Mouse (Mus musculus) adrenal gland, postnatal 25 days (tissue): ENCODE data around the gene Cln6. TPM values are rescaled to one million over a fixed set of nuclear protein-coding genes. Genes with fewer than 3 reads are reported as not detected.
"Not testable (repeated sequence)": the region's sequence is repeated elsewhere in the genome, so short reads cannot be mapped to it uniquely, and the experiment has no call there.

Experiments used
- DNase-seq: peaks from one replicate; pipeline ENCODE4 v3.0.0; 2021; ENCODE audit warnings: mixed read lengths
- long read RNA-seq: library from polyadenylated mRNA; stranded (forward); transcript quantifications from one replicate; pipeline ENCODE4 v2.0.0, GENCODE M21; 2021
- total RNA-seq: library from RNA; stranded (reverse); gene quantifications from 2 replicates; pipeline ENCODE4 v1.2.3, GENCODE M21; 2021

Gene Cln6
- total RNA-seq: 19.3 and 22.9 TPM in 2 replicates
- long read RNA-seq, partial matches to known transcripts: 2 of 5 reads
- long read RNA-seq, other reads (novel, unspliced or antisense): 2 of 5 reads

DNA sequence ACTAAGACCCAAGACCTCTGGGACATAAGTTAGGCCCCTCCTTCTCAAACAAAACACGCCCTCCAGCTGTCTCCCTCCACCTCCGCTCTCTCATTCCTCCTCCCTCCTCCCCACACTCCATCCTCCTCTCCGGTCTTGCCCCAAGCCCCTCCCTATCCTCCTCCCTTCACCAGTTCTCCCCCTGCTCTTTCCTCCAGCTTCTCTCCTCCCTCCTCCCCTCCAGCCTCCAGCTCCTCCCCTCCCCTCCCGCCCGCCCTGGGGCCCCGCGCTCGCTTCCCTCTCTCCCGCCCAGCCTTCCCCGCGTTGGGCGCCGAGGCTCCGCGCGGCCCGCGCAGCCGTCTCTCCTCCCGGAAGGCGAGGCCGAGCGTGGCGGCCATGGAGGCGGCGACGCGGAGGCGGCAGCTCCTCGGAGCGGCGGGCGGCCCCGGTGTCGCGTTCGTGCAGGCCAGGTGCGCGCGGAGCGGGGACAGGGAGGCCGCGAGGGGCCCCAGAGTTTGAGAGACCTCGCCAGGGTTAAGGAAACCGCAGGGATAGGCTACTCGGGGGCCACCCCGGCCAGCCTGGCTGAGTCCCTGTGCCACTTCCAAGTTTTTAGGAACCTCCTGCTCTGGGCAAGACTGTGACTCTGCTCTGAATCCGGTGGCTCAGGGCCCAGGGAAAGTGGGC, at the start of gene Cln6:
Gene Cln6, plus strand, starts transcription at position 280 of the 666 bp plus-strand sequence.
- DNase-seq: peak; percentile 77

- no peak for DNase-seq
Observed at GRCm38 (mm10) chr9:62789856-62790255, 48.7 kb upstream of the Cln6 start.

- not testable (repeated sequence) for DNase-seq
Observed at GRCm38 (mm10) chr9:62799218-62799617, 39.4 kb upstream of the Cln6 start.

GRCm38 (mm10) chr9:62810095-62810494, 28.5 kb upstream of the Cln6 start:
- DNase-seq: no peak

- no peak for DNase-seq
Observed at GRCm38 (mm10) chr9:62810543-62811515, 27.8 kb upstream of the Cln6 start.

DNA sequence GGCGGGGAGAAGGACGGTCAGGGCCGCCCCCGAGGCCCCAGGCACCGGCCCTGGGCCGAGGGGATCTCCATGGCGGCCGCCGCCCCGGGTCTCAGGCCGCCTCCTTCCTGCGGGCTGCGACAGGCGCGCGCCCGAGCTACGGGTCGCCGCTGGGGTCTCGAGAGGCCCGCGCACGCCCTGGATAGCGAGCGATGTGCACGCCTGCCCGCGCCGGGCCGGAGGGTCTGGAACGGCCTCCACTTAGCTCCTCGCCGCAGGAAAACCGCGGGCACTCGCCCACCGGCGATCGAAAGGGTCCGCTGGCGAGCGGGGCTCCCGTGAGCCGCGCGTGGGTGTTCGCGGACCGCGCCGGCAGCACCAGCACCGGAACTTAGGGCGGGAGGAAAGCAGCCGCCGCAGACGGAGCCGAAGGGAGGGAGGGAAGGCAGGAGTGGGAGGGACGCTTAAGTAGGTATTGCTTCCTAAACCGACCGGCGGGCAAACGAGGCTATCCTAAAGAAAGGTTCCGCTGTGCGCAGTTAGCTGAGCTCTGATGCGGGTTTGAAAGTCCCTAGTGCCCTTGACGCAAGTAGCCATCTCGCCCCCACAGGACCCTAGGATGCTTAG, 27.0 kb upstream of the Cln6 start, which contains the start of gene Fem1b:
Gene Fem1b, minus strand, starts transcription at position 419 of the 606 bp plus-strand sequence.
- peak; percentile 86 for DNase-seq

GRCm38 (mm10) chr9:62812216-62813049, 26.2 kb upstream of the Cln6 start:
- DNase-seq: no peak

DNA sequence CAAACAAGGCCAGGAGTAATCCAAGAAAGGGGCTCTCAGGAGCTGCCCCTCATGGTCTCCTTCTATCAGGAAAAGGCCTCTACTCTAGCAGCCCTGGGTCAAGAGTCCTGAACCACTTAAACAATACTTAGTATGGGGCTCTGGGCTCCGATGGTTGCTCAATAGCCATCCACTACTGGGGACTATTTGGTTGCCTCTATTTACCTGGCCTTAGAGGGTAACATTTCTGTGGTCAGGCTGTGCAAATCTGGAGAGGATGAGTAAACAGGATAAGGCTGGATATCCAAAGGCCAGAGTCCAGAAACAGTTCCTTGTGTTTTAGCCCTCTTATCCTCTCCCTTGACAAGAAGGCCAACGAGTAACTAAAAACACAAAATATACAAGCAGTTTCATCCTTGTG, 23.8 kb upstream of the Cln6 start:
- DNase-seq: no peak

DNA sequence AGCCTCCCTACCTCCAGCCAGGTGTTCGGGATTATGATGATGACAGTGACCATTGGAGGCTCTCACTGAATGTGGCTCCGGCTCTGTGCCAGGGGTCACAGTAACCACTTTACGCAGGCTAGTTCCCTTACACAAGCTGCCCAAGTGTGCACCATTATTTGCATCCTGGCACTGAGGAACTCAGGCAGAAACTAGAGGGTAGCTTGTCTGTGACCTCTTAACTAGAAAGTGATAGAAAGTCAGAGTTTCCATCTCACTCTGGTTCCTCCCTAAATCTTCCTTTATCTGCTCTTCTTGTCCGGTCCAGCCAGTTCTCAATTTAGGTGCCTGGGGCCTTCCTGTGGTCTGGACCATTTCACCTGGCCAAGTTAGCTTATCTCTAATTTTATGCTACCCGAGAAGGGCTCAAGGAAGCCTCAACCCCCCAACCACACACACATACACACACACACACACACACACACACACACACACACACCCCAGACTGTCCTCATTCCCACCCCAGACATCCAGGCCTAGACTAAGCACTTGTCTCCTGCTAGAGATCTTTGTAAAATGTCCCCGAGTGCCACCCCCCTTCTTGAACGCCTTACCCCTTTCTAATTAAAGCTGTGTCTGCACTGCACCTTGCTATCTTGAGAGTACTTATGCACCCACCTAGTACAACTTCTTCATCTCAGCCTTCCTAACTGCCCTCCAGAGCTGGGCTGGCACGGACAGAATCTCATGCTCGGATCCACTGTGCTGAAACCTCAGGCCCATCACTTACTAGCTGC, 22.1 kb upstream of the Cln6 start:
- DNase-seq: no peak

DNA sequence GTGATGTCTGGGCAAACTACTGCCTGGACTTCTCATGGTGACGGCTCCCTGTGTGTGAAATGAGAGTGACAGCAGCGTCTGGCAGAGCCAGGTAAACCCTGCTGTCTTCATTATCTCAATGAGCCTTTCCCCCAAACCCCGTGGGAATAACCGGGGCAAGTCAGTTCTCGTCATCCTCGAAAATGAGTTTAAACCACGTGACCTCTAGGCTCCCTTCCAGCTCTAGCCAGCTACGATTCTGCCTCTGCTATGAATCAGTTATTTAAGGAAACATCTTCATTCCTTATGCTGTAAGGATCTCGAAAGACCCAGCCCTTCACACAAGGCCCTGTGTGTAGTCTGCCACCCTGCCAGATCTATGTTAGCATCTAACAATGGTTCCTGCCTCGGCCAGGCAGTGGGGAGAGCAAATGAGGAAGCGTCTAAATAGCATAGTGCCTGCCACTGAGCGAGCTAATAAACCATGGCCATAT, 21.4 kb upstream of the Cln6 start:
- DNase-seq: no peak

DNA sequence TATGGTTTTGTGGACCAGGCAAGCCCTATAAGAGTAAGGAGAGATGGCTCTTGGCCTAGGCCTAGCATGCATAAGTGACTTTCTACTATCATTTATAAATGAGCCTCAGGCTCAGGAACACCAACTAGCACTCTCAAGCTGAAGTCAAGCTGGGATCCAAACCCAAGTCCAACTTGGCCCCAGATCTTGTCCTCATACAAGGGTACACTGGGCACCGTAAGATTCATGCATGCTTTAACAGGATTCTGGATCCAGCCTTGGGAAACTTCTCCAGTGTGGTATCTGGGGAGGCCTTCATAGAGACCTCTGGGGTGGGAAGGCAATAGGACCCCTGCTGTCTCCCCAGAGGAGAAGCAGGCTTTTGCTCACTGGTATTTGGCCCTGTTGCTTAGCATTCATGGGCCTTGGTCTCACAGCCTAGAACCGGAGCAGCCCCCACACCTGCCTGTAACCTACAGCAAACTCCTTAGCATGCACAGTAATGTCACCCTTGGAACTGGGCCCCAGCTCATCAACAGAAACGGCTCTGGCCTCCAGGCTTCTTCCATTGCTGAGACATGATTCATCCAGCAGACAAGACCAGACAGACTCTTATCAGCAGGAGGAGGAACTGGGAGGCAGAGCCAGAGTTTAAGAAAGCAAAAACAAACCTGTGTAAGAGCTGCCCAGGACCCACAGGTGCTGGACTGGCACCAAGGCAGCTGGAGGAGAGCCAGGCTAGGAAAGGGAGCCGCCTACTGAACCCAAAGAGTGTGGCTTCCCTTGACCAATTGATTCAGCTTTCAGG, 20.6 kb upstream of the Cln6 start:
- DNase-seq: no peak

GRCm38 (mm10) chr9:62819494-62819893, 19.1 kb upstream of the Cln6 start:
- DNase-seq: no peak

DNA sequence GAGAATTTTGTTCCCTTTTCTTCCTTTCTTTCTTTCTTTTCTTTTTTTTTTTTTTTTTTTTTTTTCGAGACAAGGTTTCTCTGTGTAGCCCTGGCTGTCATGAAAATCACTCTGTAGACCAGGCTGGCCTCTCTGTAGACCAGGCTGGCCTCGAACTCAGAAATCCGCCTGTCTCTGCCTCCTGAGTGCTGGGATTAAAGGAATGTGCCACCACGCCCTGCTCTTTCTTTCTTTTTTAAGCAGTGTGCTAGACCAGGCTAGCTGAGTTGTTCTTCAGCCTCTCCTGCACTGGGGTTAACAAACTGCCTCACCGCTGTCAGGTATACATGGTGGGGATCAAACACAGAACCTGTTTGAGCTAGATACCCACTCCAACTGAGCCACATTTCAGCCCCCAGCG, 18.7 kb upstream of the Cln6 start:
- not testable (repeated sequence) for DNase-seq

- no peak for DNase-seq
Observed at GRCm38 (mm10) chr9:62820829-62821228, 17.8 kb upstream of the Cln6 start.

DNA sequence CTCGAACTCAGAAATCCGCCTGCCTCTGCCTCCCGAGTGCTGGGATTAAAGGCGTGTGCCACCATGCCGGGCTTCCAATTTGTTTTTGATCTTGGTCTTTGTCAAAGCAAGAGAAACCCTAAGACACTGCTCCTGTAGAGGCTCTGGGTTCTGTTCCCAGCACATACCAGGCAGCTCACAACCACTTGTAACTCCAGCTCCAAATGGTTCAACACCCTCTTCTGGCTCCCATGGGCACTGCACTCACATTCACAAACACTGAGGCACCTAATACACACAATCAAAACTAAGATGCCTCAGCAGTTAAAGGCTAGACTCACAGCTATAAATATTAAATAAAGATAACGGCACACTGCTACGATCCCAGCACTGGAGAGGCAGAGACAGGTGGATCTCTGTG, 16.8 kb upstream of the Cln6 start:
- DNase-seq: no peak

DNA sequence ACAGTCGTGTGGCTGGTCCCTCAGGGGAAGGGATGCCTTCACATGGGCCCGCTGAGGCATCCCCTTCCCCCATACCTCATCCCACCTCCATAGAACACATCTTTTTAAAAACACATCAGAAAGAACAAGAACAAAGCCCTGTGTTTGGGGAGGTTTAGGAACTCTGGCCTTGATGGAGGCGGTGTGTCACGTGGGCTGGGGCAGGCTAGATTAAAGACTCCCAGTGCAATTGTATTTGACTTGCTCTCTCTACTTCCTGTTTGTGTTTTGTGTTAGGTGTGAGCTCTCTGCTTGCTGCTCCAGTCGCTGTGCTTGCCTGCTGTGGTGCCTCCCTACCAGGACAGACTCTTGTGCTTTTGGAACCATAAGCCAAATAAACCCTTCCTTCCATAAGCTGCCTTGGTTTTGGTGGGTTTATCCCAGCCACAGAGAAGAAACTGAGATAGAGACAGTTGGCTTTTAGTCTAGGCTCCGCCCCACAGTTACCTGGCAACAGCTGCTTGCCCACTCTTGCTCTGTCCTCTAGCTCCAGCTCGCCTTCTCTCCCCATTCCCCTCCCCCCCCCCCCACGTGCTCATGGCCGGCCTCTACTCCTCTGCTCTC, 12.7 kb upstream of the Cln6 start:
- no peak for DNase-seq

- no peak for DNase-seq
Observed at GRCm38 (mm10) chr9:62826456-62826855, 12.1 kb upstream of the Cln6 start.

DNA sequence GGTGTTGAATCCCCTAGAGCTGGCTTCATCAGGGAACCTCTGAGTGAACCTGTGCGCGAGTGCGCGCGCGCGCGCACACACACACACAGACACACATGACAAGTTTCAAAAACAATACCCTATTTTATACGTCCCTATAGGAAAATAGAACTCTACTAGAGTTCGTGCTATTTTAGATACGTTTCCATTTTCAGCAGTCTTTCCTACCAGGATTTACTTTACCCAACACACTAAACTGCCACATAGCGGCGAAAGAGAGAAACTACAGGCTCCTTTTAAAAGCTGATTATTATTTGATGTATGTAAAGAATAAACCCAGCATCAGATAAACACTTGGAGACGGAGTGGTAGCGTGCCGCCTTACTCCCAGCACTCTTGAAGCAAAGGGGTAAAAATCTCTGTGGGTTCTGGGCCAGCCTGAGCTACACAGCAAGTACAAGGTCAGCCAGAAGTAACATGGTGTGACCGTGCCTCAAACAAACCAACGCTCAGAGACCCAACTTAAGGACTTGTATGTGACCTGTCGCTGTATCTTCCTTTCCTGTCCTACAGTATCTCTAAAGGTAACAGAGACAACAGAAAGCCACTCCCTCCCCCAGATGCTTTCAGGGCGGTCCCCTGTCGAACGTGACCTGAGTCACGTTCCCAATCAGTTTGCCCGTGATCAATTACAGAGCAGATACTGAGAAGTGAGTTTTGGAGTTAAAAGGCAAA, 10.5 kb upstream of the Cln6 start:
- DNase-seq: no peak

DNA sequence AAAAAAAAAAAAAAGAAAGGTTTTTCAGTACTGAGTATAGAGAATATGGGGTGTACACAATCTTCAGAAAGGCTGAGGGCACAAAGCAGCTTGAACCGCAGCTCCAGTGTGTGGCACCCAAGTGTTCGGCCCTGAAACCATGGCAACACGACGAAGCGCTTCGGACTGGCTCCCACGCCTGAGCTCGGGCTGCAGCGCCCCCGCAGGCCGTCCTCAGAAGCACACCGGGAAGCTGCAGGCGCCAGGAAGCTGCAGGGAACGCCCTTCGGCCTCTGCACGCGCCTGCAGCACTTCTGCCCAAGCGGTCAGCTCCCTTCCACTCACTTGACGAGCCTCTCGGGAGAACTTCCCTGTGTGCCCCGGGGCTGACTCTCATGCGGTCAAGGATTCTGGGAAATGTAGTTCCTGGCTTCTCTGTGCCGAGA, 9.9 kb upstream of the Cln6 start:
- DNase-seq: peak; percentile 96
